Mouse (Mus musculus) urinary bladder, postnatal 36 days (tissue): ENCODE measurements around the gene Egflam.
A peak's percentile ranks its signal among the peaks of the same experiment; 100 is the strongest.

ENCODE experiments used
- DNase-seq, 2 experiments: peaks; one replicate each; pipeline ENCODE4 v3.0.0; 2022; ENCODE audit warnings: low spot score in 2 of 2, mixed read lengths in 1 of 2

Egflam gene

DNA sequence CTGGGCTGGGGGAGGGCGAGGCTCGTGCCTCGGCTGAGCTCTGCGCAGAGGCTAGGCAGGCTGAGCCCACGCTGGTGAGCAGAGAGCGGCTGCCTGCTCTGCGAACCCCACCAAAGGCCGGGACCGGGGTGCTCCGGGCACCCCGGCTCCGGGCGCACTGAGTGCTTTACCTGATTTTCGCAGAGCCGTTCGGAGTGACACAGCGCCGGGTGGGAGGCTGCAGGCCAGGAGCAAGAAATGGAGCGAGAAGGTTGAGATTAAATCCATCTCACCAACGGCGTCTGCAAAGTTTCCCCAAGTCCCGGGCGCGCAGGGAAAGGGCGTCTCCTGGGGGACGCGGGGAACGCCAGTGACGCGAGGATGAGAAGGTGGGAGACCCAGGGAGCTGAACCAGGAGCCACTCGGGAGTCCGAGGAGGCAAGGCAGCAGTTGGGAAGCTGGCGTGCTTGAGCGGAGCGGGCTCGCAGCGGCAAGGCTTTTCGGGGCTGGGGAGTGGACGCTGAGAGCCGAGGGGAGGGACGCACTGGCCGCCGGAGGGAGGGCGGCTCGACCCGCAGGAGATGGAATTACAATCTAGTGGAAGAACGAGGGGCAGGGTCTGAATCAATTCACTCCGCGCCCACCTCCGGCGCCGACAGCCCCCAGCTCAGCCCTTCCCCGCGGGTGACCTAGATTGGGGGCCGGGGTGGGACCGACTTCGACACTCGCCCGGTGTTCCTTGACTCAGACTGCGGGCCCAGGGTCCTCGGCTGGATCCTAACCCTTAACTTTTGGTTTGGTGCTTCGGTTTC, at the start of gene Egflam:
Gene Egflam, minus strand, starts transcription at position 578 of the 791 bp plus-strand sequence.
- DNase-seq: peak; percentile 2 to 13

DNA sequence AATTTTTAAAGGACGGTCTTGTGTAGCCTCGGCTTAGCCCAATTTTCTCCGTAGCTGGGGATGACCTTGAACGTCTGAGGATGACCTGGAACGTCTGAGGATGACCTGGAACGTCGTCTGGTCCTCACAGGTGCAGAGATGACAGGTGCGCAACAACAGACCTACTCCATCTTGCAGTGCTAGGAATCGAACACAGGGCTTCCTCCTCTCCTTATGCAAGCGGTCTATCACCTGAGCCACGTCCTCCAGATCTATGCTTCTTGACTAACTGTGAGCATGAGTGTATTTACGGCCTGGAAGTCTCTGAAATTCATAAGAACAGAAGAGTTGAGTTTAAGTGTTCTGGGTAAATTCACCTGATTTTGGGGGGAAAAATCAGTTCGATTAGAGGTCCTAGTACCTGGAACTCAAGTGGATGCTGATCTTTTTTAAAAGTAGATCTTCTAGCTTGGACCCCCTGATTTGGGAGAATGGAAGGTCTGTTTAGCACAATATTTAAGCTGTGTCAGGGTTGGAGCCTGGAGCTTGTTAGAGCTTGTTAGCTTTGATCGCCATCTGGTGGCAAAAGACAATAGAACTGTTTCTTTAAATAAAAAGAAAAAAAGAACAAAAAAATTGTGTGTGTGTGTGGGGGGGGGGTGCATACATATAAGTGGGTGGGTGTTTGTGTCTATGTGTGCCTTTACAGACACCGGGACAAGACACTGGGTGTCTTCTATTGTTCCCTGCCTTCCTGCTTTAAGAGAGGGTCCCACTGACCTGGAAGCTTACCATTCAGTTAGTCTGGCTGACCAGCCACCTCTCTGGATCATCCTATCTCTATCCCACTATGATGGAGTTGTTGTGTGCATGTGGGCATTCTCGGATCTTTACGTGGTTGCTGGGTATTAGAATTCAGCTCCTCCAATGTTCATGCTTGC, 45.5 kb upstream of the Egflam start:
- DNase-seq: no peak

DNA sequence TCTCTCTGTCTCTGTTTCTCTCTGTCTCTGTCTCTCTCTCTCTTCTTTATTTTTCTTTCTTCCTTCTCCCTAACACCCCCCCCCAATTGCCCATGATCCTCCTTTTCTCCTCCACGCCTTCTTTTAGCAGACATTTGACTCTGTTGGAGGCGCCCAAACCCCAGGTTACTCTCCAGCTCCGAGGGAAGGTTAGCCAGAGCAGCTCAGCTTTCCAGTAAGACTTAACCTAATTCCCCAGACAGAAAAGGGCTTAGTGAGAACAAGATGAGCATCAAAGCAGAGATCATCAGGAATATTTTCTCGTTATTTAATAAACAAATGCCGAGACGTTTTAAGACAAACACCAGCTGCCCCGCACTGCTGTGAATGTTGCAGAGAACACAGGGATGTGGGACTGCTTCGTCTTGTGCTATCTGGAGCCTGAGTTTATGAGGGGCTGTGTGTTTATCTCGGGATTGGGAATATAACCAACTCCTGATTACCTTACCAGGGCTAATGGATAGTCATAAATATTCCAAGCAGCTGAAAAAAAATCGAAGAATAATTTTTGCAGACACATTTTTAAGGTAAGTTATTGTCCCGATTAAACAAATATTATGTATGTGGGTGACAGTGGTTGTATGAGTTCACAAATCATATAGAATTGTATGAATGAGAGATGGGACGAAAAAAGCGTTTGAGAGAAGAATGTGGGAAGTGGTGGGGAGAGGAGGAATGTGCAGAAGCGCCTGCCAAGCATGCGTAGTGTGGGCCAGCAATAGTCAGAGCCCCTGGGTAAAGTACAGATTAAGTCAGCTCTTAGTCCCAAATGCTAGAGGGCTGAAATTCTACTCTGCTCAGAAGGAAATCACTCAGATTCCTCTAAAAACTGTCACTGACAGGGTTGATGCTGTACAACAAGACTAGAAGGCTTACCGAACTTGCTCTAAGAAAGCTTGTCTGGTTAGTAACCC, 44.2 kb upstream of the Egflam start:
- peak in 1 of 2 experiments; percentile 10 for DNase-seq

DNA sequence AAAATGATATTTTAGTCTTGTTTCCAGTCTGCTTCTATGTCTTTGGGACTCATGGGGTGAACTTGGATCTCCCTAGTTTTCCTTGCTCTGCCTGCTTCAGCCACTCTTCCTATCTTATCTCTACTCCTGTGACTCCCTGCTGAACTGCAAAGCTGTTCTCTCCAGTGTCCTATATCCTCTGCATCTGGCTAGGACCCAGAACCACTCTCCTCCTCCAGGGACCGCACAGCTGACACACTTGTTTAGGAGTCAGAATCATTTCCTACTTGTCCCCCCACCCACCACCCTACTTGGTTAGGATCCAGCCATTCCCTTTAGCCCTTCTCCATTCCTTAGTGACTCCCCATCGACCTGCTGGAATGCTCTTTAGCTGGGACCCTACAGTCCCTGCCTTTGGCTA, 26.1 kb upstream of the Egflam start:
- DNase-seq: no peak

DNA sequence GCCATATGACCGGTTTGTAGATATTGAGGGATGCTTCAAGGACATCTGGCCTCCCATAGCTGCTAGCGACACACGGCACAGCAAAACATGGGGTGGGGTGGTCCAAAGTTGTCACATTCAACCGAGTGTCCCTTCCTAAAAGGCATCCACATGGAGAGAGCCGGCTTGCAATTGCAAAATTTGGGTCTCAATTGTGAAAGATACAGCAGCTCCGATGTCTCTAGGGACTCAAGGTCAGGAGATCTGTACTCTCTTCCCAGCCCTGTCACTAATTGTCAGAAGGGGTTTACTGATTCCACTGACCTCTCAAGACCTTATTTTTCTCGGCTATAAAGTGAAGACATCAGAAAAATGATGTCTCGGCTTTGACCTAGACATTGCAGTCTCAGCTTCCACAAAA, 6.3 kb upstream of the Egflam start:
- DNase-seq: no peak

DNA sequence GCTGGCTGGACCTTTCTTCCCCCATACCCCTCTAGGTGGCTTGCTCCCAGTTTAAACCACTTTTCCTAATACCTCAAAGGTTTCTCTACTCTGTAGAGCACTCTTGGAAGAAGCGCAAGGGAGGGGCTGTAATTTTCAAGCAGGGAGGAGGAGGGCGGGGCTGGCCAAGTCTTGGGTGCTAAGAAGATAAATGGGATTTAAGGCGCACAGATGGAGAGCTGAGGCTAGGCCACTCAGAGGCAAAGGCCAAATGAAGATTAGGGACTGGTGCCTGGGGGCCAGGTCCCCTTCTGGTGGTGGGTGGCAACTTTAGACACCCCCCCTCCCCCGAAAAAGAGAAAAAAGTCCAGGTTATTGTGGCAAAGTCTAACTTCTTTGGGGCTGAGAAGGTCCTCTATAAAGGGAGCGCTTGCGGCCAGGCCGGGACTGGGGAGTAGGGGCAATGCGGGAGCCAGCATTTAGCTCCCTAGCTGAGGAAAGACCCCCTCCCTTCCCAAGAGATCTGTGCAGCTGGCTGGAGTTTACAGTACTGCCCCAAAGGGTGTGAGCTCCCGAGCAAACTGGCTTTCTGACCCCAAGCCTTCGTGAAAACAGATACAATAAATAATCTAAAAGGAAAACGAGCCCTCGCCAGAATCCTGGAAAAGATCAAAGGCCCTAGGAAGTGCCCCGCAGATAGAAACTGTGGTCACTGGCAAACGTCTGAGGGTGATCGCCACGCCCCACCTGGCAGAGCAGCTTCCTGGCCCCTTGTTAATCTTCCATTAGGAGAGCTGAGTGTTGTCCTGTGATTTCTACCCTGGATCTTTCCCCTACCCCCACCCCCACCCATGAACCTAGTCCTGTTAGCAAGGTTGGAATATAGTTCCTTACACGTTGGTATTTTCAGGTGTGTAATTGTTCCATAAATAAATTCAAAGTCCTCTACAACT, 680 bp upstream of the Egflam start:
- no peak for DNase-seq

DNA sequence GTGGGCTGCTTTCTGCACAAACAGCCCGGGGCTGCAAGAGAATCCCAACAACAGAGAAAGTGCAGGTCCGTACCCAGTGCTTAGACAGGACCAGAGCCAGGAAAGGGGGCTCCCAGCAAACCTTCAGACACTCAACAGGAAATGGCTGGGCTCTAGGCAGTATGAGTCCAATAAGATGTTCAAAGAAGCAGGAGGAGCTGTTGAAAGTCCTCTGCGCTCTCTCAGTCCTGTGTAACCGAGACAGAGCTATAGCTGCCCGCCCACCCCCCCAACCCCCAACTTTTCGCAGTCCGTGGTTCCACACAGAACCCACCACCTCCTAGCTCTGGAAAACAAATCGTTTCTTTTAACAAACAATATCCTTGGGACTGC, 763 bp downstream of the Egflam start:
- DNase-seq: no peak

DNA sequence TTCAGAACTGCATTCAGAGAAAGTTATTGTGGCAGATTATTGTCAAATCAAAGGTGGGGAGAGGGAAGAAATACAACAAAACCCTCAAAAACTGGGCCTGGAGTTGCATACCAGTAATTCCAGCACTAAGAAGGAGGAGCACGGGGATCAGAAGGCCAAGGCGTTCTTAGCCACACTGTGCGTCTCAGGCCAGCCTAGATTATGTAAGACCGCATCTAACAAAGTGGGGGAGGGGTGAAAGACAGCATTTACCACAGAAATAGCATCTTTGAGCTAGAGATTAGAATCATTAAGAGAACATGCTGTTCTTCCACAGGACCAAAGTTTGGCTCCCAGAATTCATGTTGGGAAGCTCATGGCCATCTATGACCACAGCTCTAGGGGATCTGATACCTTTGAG, 14.8 kb downstream of the Egflam start:
- no peak for DNase-seq

DNA sequence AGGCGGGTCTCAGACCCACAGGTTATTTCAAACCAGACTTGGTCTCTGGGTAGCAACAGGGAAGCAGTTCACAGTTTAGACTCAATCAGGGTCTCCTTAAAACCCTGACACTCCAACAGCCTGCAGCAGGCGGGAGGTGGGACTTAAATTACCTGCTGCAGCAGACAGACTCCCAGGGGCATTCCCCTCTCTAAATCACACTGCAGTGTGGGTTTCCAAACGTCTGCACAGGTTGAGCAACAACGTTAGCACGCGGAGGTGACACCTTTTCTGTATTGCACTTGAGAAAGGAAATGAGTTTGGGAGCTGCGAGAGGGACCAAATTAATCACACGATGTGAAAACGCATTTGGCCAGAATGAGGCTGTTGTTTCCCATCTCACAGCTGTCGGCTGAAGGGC, 15.7 kb downstream of the Egflam start:
- DNase-seq: no peak

DNA sequence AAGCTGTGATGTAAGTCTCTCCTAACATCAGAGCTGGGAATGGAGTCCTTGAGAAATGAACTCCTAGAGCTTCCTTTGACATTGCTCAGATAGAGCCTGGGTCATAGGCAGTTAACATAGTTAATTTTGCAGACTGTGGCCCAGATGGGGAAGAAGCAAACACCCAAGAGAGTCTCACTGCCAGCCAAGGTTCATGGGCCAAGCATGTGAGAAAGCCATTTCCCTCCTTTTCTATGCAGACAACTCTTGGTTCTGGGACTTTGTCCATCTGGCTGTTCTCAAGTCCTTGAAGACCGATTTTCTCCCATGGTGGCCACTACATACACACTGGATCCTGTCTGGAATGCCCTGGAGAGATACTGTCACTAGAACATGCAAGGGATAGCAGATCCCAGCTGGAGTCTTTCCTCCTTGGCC, 45.6 kb downstream of the Egflam start:
- peak in 1 of 2 experiments; percentile 1 for DNase-seq

DNA sequence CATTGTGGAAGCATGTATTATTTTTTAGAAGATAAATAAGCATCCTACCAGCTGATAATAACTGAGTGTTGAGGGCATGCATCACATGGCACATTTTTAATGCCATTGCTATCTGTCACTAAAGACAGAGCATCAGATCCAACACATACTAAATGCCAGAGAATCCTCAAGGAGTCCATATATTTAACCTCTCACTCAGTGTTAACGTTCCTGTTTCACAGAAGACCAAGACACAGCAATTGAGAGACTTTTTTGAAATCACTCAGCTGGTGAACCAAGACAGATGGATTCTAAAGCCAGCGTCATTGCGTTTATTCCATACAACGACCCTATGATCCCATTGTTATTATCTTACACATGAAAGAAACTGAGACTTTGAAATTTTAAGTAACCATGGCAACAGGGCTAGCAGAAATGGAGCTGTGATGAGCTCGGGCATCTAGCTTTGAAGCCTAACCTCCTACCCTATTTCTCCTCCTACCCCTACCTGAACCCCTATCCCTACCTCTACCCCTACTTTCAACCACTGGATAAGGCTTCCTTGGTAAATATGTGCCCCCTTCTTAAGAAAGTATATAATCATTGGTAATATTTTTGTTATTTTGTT, 57.4 kb downstream of the Egflam start:
- no peak for DNase-seq

DNA sequence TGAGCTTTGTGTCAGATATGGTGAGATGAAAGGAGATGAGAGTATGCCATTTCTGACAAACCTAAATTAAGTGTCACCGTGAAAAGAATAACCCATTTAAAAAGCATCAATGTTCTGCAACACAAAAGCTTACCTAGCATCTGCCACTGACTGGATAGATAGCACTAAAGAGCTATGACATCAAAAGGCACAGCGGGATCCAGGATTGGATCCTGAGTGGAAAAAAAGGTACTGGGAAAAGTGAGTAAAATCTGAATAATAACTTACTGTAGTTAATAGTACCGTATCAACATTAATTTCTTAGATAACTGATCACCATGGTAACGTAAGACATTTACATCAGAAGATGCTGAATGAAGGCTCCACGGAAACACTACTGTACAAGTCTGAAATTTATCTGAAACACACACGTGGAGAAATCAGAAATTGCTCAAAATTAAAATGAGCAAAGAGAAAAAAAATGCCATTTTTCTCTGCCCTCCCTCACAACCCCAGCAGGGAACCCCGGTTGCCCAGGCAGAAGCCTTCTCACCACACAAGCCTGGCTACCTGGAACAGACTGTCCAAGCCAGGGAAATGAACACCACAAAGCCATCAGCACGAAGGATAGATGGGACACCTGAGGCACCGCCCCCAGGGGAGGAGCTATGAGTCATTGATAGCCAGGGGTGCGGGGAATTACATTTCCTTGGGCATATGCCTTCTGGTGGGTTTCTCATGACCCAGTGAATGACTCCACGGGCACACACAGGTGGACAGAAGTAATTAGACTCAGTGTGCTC, 63.5 kb downstream of the Egflam start:
- DNase-seq: no peak

DNA sequence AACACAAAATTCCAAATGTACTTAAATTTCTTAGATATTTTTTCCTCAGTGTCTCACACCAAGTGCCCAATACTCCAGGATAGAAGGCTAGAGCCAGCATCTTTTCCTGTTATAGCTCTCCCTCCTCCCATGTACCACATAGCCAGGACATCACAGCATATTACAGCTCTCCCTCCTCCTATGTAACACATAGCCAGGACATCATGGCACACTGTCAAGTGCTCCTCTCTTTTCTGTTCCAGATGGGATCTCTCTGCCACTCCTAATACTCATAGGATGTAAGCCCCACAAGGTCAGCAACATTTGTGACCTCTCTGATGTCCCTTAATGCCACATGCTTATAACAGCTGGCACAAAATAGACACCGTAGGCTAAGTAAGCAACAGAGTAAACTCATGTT, 65.3 kb downstream of the Egflam start:
- no peak for DNase-seq

DNA sequence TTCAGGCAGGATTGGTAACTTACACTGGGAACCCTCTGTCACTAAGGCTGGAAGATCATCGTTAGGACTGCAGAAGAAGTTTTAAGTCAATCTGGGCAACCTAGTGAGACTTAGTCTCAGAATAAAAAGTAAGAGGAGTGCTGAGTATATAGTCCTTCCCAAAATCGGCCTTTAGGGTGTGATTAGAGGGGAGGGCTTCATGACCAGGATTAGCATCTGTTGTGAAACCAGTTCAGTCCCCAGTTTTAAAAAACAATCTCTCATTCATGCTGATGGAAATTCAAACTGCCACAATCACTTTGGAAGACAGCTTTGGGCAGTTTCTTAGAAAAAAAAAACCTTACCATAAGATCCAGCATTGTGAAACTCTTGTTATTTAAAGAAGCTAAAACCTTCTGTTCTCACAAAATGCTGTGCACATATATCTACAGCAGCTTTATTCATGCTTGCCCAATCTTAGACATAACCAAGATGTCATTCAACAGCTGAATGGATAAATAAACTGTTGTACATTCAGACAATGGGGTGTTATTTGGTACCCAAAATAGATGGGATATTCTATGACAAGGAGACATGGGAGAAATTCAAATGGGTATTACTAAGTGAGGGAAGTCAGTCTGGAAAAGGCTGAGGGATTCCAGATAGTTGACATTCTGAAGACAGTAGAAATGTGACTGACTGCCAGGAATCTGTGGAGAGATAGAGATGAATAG, 75.4 kb downstream of the Egflam start:
- no peak for DNase-seq

DNA sequence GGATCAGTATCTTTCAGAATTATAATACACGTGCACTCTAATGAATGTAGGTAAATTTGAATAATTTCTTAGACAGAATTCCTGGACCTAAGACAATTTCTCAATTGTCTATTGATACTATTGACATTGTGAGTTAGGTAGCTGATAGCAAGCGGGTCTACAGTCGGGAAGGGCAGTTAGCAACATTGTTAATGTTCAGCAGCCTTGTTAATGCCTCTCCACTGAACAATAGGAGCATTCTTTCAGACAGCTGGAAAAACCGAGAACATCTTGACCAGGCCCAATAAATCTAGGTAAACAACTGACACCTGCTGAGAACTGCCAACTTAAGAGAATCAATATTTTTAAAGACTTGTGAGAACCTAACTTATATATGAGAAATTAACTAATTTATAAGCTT, 77.3 kb downstream of the Egflam start:
- no peak for DNase-seq

DNA sequence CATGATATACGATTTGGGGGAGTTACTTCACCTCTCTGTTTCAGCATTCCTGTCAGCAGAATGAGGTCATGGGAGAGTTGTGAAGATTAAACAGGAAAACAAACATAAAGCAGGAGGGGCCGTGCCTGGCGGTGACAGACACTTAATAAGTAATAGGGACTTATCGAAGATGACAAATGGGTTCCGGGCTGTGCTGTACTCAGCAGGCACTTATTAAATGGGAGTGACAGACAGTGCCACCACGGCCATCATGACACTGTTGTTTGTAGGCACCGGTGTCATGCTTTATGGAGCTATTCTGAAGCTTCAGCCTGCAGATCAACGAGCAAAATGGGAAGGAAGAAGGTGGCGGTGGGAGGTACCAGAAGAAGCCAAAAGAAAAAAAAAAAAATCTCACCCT, 82.7 kb downstream of the Egflam start:
- DNase-seq: no peak

DNA sequence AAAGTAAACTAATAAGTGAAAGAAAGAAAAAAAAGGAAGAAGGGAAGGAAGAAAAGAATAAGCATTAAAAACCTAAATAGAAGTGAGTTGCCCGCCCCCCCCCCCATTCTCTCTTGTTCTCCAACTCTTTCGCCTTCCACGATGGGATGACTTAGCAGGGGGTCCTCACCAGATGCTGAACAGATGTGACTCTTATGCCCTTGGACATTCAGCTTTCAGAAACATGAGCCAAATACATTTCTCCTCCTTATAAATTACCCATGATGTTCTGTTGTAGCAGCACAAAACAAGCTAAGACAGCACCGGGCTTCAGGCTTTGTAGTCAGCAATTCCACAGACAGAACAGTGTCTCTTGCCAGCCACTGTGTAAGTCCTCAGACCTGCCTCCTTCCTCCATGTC, 89.5 kb downstream of the Egflam start:
- no peak for DNase-seq

DNA sequence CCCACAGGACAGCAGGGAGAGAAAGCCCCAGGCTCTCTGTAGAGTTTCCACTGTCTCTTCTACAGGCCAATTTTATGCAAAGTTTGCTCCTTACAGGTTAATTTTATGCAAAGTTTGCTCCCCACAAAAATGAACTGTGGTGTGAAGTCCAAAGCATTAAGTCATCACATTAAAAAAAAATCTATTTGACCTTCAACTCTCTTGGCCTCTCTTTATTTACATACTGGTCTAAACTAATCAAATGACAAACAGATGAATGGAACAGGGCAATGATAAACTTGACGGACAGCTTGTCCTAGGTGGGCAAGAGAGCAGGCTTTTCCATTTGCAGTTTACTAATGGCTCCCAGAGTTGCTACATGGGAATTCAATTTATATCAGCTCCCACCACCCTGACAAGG, 98.3 kb downstream of the Egflam start:
- DNase-seq: no peak

DNA sequence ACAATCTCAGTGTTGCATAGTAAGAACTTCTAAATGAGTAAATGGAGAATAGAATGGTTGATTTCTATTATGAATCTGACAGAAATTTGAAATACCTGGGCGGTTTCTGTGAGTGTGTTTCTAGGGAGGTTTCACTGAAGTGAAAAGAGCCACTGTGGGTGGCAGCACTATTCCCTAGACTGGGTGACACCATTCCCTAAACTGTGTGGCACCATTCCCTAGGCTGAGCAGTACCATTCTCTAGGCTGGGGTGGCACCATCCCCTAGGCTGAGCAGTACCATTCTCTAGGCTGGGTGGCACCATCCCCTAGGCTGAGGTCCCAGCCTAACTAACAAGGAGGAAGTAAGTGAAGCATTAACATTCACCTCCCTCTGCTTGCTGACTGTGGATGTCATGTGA, 103.0 kb downstream of the Egflam start:
- DNase-seq: no peak
